Mouse (Mus musculus): ENCODE data around the gene Atp5d.

Gene Atp5d

GRCm38 (mm10) chr10:80182547-80182946 is 44.1 kb downstream of the Atp5d start:
- DNase-seq (ENCODE audit: low spot score in 2 of 2) = no peak

DNA sequence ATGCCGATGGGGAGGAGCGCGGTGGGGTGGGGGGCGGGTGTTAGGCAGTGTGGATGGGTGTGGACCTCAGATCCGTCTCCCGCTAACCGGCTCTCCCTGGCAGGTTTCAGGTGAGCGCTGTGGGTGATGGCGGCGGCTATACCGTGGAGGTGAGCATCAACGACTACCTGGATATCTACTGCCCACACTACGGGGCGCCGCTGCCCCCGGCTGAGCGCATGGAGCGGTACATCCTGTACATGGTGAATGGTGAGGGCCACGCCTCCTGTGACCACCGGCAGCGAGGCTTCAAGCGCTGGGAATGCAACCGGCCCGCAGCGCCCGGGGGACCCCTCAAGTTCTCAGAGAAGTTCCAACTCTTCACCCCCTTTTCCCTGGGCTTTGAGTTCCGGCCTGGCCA is 48.2 kb downstream of the Atp5d start:
- DNase-seq (ENCODE audit: low spot score in 2 of 2) = no peak

DNA sequence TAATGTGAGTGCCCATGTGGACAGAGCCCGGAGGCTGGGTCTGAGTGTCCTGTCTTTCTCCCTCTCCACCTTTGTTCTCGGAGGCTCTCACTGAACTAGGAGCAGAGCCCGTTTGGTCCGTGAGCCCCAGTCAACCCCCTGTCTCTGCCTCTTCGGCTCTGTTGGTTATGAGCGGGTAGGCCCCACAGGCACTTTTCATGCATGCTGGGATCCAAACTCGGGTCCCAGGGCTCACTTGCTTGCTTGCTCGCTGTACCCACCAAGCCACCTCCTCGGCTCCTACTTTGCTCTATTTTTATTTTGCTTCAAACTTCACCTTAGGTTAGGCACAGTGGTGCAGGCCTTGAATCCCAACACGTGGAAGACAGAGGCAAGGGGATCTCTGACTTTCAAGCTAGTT is 49.3 kb downstream of the Atp5d start:
- no peak for DNase-seq (ENCODE audit: low spot score in 2 of 2)

DNA sequence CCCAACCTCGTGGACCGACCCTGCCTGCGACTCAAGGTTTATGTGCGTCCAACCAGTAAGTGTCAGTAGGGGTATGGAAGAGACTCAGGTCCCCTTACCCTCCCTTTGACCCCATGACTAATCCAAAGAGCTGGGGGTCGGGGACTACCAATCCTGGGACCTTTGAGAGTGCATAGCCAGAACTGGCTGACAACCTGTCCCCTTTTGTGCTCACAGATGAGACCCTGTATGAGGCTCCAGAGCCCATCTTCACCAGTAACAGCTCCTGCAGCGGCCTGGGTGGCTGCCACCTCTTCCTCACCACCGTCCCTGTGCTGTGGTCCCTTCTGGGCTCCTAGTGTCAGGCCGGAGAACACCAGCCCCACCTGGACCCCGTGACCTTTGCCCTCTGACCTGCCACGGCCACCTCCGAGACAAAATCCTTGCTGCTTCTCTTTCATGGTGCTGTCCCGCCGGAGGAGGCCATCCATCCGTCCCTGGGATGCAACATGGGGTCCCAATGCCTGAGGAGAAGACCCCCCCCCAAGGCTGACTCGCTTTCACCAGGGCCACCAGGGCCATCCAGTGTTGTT is 50.1 kb downstream of the Atp5d start:
- DNase-seq (ENCODE audit: low spot score in 2 of 2) = no peak

GRCm38 (mm10) chr10:80189999-80190398 is 51.6 kb downstream of the Atp5d start:
- DNase-seq (ENCODE audit: low spot score in 2 of 2) = no peak

DNA sequence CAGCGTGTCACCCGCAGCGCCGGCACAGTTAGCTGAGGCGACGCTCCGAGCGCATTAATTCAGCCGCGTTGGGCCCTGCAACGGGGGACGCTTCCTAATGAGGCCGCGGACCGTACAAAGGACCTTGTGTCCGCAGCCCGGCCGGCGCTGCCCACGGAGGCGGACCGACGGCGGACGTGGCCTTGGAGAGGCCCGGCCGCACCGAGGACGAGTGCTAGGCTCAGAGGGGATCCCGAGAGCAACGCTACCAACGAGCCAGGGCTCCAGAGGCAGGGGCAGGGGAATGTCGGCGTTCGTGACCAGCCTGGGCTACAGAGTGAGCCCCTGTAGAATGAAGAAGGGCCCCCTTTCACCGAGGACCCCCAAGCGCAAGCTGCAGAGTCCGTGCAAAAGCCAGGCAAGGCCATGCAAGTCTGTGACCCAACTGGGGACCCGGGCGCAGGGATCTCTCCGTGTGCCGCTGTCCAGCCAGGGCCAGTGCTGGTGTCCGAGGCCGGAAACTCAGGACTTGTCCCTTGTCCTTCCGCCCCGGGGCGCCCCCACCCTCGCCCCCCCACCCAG is 52.1 kb downstream of the Atp5d start:
- DNase-seq (ENCODE audit: low spot score in 2 of 2) = no peak

DNA sequence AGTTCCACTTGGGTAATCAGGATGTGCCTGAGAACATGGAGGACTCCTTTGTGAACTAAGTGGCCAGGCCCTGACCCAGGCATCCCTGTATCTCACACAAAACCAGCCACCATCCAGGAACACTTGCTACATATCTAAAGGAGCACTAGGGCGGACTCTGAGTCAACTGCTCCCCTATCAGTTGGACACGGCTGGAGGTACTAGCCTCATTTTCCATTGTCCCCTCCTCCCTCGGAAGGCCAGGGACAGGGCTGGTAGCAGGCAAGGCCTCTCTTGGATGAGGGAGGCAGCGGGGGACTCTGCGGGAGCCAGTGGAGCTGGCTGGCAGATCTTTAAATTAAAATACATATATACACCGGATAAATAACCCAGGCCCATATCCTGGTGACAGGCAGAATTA is 55.5 kb downstream of the Atp5d start:
- DNase-seq (ENCODE audit: low spot score in 2 of 2) = no peak

GRCm38 (mm10) chr10:80194441-80194840 is 56.0 kb downstream of the Atp5d start:
- no peak for DNase-seq (ENCODE audit: low spot score in 2 of 2)

Data from urinary bladder, postnatal 36 days (tissue).